Mouse (Mus musculus): Measurements from ENCODE around the gene Gp1ba. TPM values are rescaled to one million over a fixed set of nuclear protein-coding genes. Genes with fewer than 3 reads are reported as not detected.
A peak's percentile ranks its signal among the peaks of the same experiment; 100 is the strongest.

Gp1ba gene
- total RNA-seq, 2 experiments from 2014 or later = not detected

- peak; percentile 61 to 65 for DNase-seq (ENCODE audit: low spot score in 2 of 2)
- intact Hi-C loops (cut with DNase I) = loop anchor here (5.0 kb wide), 1 partner anchor 45 kb away; no protein-coding TSS in a partner anchor
These were observed 48.1 kb downstream of the Gp1ba start for GRCm38 (mm10) chr11:70686901-70687566.

DNA sequence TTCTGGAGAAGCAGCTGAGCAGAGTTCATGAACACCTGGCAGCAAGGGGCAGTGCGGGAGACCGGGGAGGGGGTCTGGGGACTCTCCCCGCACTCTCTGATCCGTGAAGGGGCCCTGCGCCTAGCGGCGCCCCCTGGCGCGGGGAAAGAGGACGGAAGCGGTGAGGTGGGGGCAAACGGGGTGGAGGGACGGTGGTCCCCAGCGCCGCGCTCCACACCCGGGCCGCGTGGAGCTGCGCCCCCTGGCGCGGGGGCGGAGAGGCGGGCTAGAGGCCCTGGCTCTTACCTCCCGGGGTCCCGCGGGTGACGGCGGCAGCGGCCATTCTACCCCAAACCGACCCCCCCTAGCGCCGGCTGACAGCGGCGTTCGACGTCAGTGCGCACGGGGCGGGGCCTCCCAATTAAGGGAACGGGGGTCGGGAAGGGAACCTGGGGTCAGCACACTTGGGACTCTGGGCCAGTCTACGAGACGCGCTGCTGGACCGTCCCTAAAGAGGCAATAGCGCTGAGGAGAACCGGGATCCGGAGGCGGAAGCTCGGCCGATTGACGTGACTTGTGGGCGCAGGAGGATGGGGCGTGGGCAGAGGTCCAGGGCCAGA is 48.8 kb downstream of the Gp1ba start, which contains the start of gene Camta2:
Camta2 (minus strand) TSS at position 505 of the 599 bp plus-strand sequence.
- DNase-seq (ENCODE audit: low spot score in 2 of 2) = peak; percentile 76 to 84
- intact Hi-C loops (cut with DNase I) = loop anchor here (5.0 kb wide), 1 partner anchor 45 kb away; no protein-coding TSS in a partner anchor

- intact Hi-C loops (cut with DNase I) = loop anchor here (5.0 kb wide), 1 partner anchor 44 kb away; no protein-coding TSS in a partner anchor
These were observed 49.5 kb downstream of the Gp1ba start for GRCm38 (mm10) chr11:70688372-70688771.

GRCm38 (mm10) chr11:70689578-70689977 is 50.7 kb downstream of the Gp1ba start:
- intact Hi-C loops (cut with DNase I) = loop anchor here (5.0 kb wide), 1 partner anchor 43 kb away; no protein-coding TSS in a partner anchor
- no peak for DNase-seq (ENCODE audit: low spot score in 2 of 2)

More at GRCm38 (mm10) chr11:70688372-70688771, 49.5 kb downstream of the Gp1ba start:
- DNase-seq (ENCODE audit: low spot score in 2 of 2) = no peak

Other genes with a start within 250 kb of the Gp1ba start
- gene Pelp1, start 229.1 kb upstream of the Gp1ba start, total RNA-seq (2021) = 10 to 100 TPM; 38.7 to 39.9 TPM
- 10 to 100 TPM; 75.1 to 78.6 TPM for gene Arrb2, start 206.5 kb upstream of the Gp1ba start, total RNA-seq (2021)
- 10 to 100 TPM; 14.4 to 15.9 TPM for gene Med11, start 187.2 kb upstream of the Gp1ba start, total RNA-seq (2021)
- under 1 TPM; 0.46 to 0.55 TPM for gene Zmynd15, start 179.7 kb upstream of the Gp1ba start, total RNA-seq (2021)
- gene Cxcl16, start 179.1 kb upstream of the Gp1ba start, total RNA-seq (2021) = 1 to 10 TPM in 1 of 2 experiments, under 1 TPM in 1; 0.66 to 1.3 TPM
- gene Tm4sf5, start 133.9 kb upstream of the Gp1ba start, total RNA-seq (2021) = under 1 TPM in 1 of 2 experiments, not detected in 1; 0.87 TPM
- gene Vmo1, start 124.5 kb upstream of the Gp1ba start, total RNA-seq (2021) = not detected
- gene Gltpd2, start 119.9 kb upstream of the Gp1ba start, total RNA-seq (2021) = not detected
- 100 to 1,000 TPM; 181 to 196 TPM for gene Psmb6, start 113.8 kb upstream of the Gp1ba start, total RNA-seq (2021)
- not detected for gene Gm40193, start 106.2 kb upstream of the Gp1ba start, total RNA-seq (2021)
- gene Pld2, start 99.1 kb upstream of the Gp1ba start, total RNA-seq (2021) = 10 to 100 TPM; 14.8 to 17.4 TPM
- gene Mink1, start 76.2 kb upstream of the Gp1ba start, total RNA-seq (2021) = 100 to 1,000 TPM; 346 to 351 TPM
- gene 4930544D05Rik, start 23.3 kb upstream of the Gp1ba start, total RNA-seq (2021) = 1 to 10 TPM in 1 of 2 experiments, under 1 TPM in 1; 0.51 to 1.2 TPM
- not detected for gene Chrne, start 19.9 kb upstream of the Gp1ba start, total RNA-seq (2021)
- gene Rnf167, start 8.1 kb downstream of the Gp1ba start, total RNA-seq (2021) = 10 to 100 TPM; 67.3 to 69.1 TPM
- 100 to 1,000 TPM; 120 to 125 TPM for gene Slc25a11, start 8.4 kb downstream of the Gp1ba start, total RNA-seq (2021)
- 100 to 1,000 TPM; 267 to 286 TPM for gene Pfn1, start 15.5 kb downstream of the Gp1ba start, total RNA-seq (2021)
- 1 to 10 TPM; 8.3 to 8.6 TPM for gene Eno3, start 18.1 kb downstream of the Gp1ba start, total RNA-seq (2021)
- gene Spag7, start 30.3 kb downstream of the Gp1ba start, total RNA-seq (2021) = 10 to 100 TPM; 53.5 to 53.8 TPM
- gene Camta2, start 49.0 kb downstream of the Gp1ba start, total RNA-seq (2021) = 100 to 1,000 TPM; 217 to 223 TPM
- 1 to 10 TPM; 1.4 to 1.6 TPM for gene Inca1, start 61.0 kb downstream of the Gp1ba start, total RNA-seq (2021)
- 10 to 100 TPM; 43.9 to 46.0 TPM for gene Kif1c, start 61.4 kb downstream of the Gp1ba start, total RNA-seq (2021)
- 10 to 100 TPM; 14.6 to 14.8 TPM for gene Zfp3, start 125.1 kb downstream of the Gp1ba start, total RNA-seq (2021)
- gene Scimp, start 173.5 kb downstream of the Gp1ba start, total RNA-seq (2021) = not detected
- 100 to 1,000 TPM; 110 to 118 TPM for gene Rabep1, start 205.7 kb downstream of the Gp1ba start, total RNA-seq (2021)